Mouse (Mus musculus) limb, embryonic 11.5 days (tissue): ENCODE measurements around the gene Brap. TPM values are rescaled to one million over a fixed set of nuclear protein-coding genes. Genes with fewer than 3 reads are reported as not detected.
"Not testable (repeated sequence)": the region's sequence is repeated elsewhere in the genome, so short reads cannot be mapped to it uniquely, and the experiment has no call there.

Experiments used
- ATAC-seq: fragments of 200-750 bp; cut with Nextera tagmentation; 2 replicates; pipeline ENCODE4 v1.8.0; 2017; ENCODE audit warnings: low read depth; ENCODE audit not compliant: insufficient number of reproducible peaks, low FRiP score, low TSS enrichment
- DNase-seq: peaks from one replicate; pipeline ENCODE4 v3.0.0-alpha.2; 2015; ENCODE audit warnings: low spot score
- H3K27ac ChIP-seq: fragments of 300-500 bp; sonication (generic); replicated peaks from 2 replicates; pipeline ENCODE4 v1.5.1; 2014; ENCODE audit warnings: low read depth, mild to moderate bottlenecking, low read length
- H3K27me3 ChIP-seq: fragments of 300-500 bp; sonication (generic); 2 replicates; pipeline ENCODE4 v1.6.1; 2014; ENCODE audit warnings: mild to moderate bottlenecking, low read length, mixed read lengths; ENCODE audit not compliant: control insufficient read depth, insufficient read depth
- H3K36me3 ChIP-seq: fragments of 300-500 bp; sonication (generic); 2 replicates; pipeline ENCODE4 v1.6.1; 2014; ENCODE audit warnings: mild to moderate bottlenecking, low read length, moderate library complexity, mixed read lengths; ENCODE audit not compliant: control insufficient read depth, insufficient read depth
- H3K4me1 ChIP-seq: fragments of 300-500 bp; sonication (generic); 2 replicates; pipeline ENCODE4 v1.6.1; 2014; ENCODE audit warnings: low read length, mixed read lengths; ENCODE audit not compliant: control insufficient read depth, insufficient read depth
- H3K4me2 ChIP-seq: fragments of 300-500 bp; sonication (generic); 2 replicates; pipeline ENCODE4 v1.6.1; 2014; ENCODE audit warnings: low read depth, mild to moderate bottlenecking, moderate library complexity; ENCODE audit not compliant: severe bottlenecking
- H3K4me3 ChIP-seq: fragments of 300-500 bp; sonication (generic); 2 replicates; pipeline ENCODE4 v1.5.1; 2014; ENCODE audit warnings: low read depth, low read length
- H3K9ac ChIP-seq: fragments of 300-500 bp; sonication (generic); 2 replicates; pipeline ENCODE4 v1.6.1; 2014; ENCODE audit warnings: mild to moderate bottlenecking, low read length
- H3K9me3 ChIP-seq: fragments of 300-500 bp; sonication (generic); 2 replicates; pipeline ENCODE4 v1.6.1; 2016; ENCODE audit warnings: low read length; ENCODE audit not compliant: control insufficient read depth
- WGBS: fragments of 180-500 bp; shearing (Covaris S2); extraction: QIAGEN DNeasy Blood & Tissue Kit; methylation state at CpG from one replicate; pipeline ENCODE4 v1.1.7; 2014; 5-methylcytosine and 5-hydroxymethylcytosine counted together
- polyA plus RNA-seq: library from polyadenylated mRNA; unstranded; fragments of >200 nt; fragmentation: Nextera tagmentation; extraction: Ambion mirVana; gene quantifications from 2 replicates; pipeline ENCODE4 v1.2.1, GENCODE M21; 2014

The Brap gene
- polyA plus RNA-seq, 1 experiment from 2014 or later: 37.1 TPM

DNA sequence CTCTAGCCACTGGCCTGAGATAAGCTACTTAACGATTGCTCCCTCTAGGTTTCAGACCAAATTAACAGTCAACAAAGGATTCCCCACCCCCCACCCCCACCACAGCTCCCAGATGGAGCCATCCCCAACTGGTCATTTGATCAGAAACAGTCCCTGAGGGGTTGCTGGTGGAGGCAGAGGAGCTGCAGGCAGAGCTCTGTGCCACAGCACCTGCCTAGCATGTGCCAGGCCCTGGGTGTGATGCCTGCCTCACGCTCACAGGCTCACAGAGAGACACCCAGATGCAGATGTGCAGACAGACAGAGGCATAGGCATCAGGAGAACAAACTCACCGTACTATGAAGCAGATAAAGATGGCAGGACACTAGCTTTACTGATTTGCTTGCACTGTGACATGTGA, 27.6 kb upstream of the Brap start:
- H3K27ac ChIP-seq: no peak overlapping the region
- no peak overlapping the region for H3K9ac ChIP-seq
- 47% methylated on average over 3 of the region's 3 CpGs for WGBS
- ATAC-seq: no peak
- H3K9me3 ChIP-seq: no peaks in the 10 kb centered on the region
- H3K36me3 ChIP-seq: no peaks in the 10 kb centered on the region
- no peaks in the 10 kb centered on the region for H3K27me3 ChIP-seq
- H3K4me3 ChIP-seq: no peak overlapping the region
- H3K4me2 ChIP-seq: no peak overlapping the region
- no peaks in the 10 kb centered on the region for H3K4me1 ChIP-seq
- DNase-seq: no peak

DNA sequence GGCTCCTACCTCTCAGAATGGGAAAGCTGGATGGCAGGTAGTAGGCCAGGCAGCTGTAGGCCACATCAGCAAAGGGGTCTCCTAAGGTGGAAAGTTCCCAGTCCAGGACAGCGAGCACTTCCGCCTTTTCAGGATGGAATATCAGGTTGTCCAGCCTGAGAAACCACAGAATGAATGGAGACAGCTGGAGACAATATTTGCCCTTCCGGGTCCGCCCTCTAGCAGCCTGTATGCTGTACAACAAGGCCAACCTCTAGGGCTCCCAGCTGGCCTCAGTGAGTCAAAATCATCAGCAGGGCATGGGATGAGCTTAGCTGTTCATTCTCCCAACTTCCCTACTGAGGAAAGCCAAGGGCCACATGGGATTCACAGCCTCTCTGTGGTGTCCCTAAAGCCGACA, 25.7 kb upstream of the Brap start:
- Histone ChIP-seq H3K9me3 (no peaks in the 10 kb centered on the region), H3K4me1 (no peaks in the 10 kb centered on the region), H3K27me3 (no peaks in the 10 kb centered on the region), H3K9ac (no peak overlapping the region), H3K36me3 (no peaks in the 10 kb centered on the region), H3K4me2 (no peak overlapping the region), H3K4me3 (no peak overlapping the region), H3K27ac (no peak overlapping the region)
- no peak for ATAC-seq
- DNase-seq: no peak
- 88% methylated on average over 5 of the region's 5 CpGs for WGBS

DNA sequence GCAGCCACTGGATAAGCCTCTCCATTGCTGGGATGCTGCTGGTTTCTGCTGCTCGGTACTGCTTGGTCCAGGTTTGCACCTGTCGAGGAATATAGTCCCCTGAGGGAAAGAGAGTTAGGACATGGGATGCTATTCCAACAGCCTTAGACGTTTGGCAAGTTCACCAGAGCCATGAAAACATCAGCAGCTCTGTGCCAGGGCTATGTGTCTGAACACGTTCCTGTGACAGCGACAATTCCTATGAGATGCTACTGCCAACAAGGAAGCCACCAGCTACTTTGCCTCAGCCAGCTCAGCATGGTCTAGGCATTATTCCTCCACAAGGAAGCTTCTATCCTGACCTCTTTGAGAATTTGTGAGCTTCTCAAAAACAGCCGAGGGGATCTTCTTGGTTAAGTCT, 23.1 kb upstream of the Brap start:
- no peak for ATAC-seq
- H3K9ac ChIP-seq: no peak overlapping the region
- H3K9me3 ChIP-seq: no peaks in the 10 kb centered on the region
- no peak overlapping the region for H3K4me3 ChIP-seq
- DNase-seq: no peak
- WGBS: 81% methylated on average over 6 of the region's 6 CpGs
- H3K27me3 ChIP-seq: no peaks in the 10 kb centered on the region
- H3K4me1 ChIP-seq: no peaks in the 10 kb centered on the region
- no peak overlapping the region for H3K4me2 ChIP-seq
- H3K27ac ChIP-seq: no peak overlapping the region
- no peaks in the 10 kb centered on the region for H3K36me3 ChIP-seq

DNA sequence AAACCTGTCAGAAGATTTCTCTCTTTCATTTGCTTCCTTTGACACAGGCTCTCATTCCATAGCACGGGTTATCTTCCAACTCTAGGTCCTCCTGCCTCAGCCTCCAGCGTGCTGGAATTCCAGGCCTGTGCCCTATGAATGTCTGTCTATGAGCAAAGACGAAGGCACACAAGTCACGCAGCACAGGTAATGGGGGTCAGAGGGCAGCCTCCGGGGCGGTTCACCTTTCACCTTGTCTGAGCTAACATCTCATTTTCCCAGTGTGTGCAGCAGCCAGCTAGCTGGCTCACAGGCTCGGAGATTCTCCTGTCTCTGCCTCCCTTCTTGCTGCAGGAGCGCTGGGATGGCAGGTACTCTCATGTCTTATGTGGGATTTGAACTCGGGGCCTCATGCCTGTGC, 20.8 kb upstream of the Brap start:
- no peak overlapping the region for H3K4me3 ChIP-seq
- H3K4me2 ChIP-seq: no peak overlapping the region
- H3K9me3 ChIP-seq: no peaks in the 10 kb centered on the region
- H3K36me3 ChIP-seq: no peaks in the 10 kb centered on the region
- no peak overlapping the region for H3K9ac ChIP-seq
- H3K27ac ChIP-seq: no peak overlapping the region
- 91% methylated on average over 9 of the region's 9 CpGs for WGBS
- no peaks in the 10 kb centered on the region for H3K27me3 ChIP-seq
- no peak for ATAC-seq
- no peak for DNase-seq
- H3K4me1 ChIP-seq: no peaks in the 10 kb centered on the region

DNA sequence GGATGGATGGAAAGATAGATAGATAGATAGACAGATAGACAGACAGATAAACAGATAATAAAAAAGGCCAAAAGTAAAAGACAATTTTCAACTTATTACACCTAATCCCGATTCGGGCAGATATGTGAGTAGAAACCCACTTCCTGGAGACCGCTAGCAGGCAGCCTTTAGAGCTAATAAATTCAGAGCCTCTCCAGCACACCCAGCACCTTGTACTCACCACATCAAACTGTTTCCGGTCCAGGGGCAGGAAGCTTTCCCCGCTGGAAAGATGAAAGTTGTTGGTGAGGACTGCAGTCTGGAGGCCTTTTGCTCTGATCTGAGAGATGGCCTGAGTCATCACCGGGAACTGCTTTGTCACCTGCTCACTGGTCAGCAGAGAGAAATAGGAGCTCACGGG, 11.2 kb upstream of the Brap start:
- Histone ChIP-seq H3K4me1 (0 out of 2 replicates have a peak, but pooled peaks cover 2% of the 10 kb centered on the region), H3K9me3 (no peaks in the 10 kb centered on the region), H3K9ac (no peak overlapping the region), H3K36me3 (no peaks in the 10 kb centered on the region), H3K27ac (no peak overlapping the region), H3K4me2 (no peak overlapping the region), H3K4me3 (no peak overlapping the region), H3K27me3 (no peaks in the 10 kb centered on the region)
- DNase-seq (peak; percentile 26), ATAC-seq (no peak)
- 57% methylated on average over 7 of the region's 7 CpGs for WGBS

DNA sequence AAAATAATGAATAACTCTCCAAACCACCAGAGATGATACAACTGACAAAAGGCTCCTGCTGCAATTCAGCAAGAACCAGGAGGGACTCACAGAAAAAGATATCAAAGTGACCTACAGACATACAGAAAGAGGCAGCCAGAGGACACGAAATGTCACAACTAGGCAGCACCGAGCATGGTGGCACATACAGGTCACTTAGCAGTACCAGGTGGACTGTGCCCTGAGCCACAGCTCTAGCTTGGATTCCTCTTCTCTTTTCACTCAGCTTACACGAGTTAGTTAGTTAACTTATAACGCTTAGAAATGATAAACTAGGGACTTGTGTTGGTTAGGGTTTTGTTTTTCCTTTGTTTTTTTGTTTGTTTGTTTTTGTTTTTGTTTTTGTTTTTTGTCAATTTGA, 5.8 kb upstream of the Brap start:
- Histone ChIP-seq H3K36me3 (no peaks in the 10 kb centered on the region), H3K27ac (no peak overlapping the region), H3K4me1 (no peaks in the 10 kb centered on the region), H3K9me3 (no peaks in the 10 kb centered on the region), H3K4me2 (no peak overlapping the region), H3K9ac (no peak overlapping the region), H3K27me3 (no peaks in the 10 kb centered on the region), H3K4me3 (no peak overlapping the region)
- ATAC-seq (no peak), DNase-seq (no peak)
- WGBS: 81% methylated on average over 4 of the region's 4 CpGs

DNA sequence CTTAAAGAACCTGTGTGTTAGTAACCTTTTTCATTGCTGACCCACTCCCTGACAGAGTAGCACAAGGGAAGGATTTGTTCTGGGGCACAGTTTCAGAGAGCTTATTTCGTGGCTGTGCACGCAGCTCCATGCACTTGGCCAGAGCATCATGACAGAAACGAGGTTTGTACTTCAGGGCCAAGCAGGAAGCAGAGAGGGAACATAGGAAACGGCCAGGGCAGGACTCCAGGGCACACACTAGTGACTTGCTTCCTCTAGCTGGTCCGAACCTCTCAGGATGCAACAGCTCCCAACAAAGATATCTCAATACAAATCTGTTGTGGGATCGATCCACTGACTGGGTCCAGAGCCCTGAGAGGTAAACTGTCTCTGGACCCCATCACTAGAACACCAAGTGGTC, 3.5 kb upstream of the Brap start:
- not testable (repeated sequence) for DNase-seq, H3K9ac ChIP-seq, H3K9me3 ChIP-seq, H3K36me3 ChIP-seq, H3K4me3 ChIP-seq, ATAC-seq, H3K4me2 ChIP-seq, H3K4me1 ChIP-seq, H3K27ac ChIP-seq, H3K27me3 ChIP-seq
- WGBS: 81% methylated on average over 6 of the region's 6 CpGs

DNA sequence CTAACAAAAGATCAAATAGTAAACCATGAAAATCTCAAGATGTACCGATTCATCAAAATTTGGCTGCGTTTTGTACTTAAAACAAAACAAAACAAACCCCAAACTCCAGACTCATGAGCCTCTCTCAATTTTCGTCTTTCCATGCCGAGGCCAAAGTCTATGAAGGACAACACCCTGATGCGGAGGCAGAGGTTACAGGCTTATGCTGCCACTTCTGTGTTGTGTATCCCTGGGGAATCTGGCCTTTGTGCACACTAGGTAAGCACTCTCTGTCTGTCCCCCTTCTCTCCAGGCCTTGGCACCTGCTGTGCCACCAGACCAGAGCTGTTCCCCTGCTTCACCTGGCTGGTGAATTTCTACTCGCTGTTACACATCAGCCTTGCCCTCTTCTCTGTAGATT, 2.7 kb upstream of the Brap start:
- not testable (repeated sequence) for H3K9ac ChIP-seq, H3K27ac ChIP-seq, ATAC-seq, H3K4me3 ChIP-seq, H3K4me2 ChIP-seq, H3K27me3 ChIP-seq, H3K4me1 ChIP-seq, DNase-seq, H3K9me3 ChIP-seq, H3K36me3 ChIP-seq
- 90% methylated on average over 6 of the region's 6 CpGs for WGBS

DNA sequence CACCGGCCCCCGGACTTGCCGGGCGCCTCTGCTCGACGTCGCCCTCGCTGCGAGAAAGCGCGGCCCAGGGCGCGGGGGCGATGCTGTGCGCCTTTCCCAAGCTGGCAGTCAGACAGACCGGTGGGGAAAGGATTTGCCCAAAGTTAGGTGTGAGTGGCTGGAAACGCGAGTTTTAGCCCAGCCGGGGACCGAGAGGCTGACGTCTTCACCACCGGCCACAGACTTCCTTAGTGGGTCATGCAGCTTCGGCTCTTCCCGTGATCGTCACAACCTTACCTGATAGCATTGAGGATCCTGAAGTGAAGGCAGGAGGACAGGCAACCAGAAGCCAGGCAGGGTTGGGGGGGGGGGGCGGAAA, 513 bp downstream of the Brap start:
- 0 out of 2 replicates have a peak, but pooled peaks have one; percentile 28 for ATAC-seq
- 1% methylated on average over 26 of the region's 26 CpGs for WGBS
- Histone ChIP-seq H3K4me2 (peak overlapping the region; percentile 92), H3K27me3 (no peaks in the 10 kb centered on the region), H3K4me1 (peaks cover 6% of the 10 kb centered on the region), H3K9me3 (no peaks in the 10 kb centered on the region), H3K27ac (no peak overlapping the region; the same call in 1 of the 2 replicates), H3K36me3 (peaks cover 10% of the 10 kb centered on the region; the same call in 1 of the 2 replicates), H3K4me3 (peak overlapping the region; percentile 56), H3K9ac (peak overlapping the region; percentile 59)
- DNase-seq: no peak
